Mouse (Mus musculus) layer of hippocampus, postnatal 36 days (tissue): ENCODE measurements at regions not wholly inside any gene's neighbourhood (a gene's known extent, or its start where the extent isn't known, plus 50 kb on each side); places are given as distances from the start of the nearest gene placed in this dataset.

ENCODE experiments used
- DNase-seq, 2 experiments: peaks; one replicate each; pipeline ENCODE4 v3.0.0; 2022

DNA sequence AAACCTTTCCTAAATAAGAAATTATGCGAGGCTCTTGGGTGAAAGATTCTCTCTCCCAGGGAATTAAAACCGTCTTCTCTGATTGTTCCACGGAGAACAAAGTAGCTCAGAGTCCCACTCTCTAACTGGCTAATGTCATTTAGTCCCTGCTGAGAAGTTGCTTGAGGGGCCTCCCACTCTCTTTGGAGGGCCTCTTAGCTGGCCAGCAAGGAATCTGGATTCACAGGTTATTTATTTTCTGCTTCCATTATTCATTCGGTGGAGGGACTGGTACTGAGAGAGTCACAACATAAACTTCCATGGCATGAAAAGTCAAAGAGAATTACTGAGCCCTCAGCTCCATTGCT, 210.8 kb downstream of the Mex3b start:
- no peak for DNase-seq

DNA sequence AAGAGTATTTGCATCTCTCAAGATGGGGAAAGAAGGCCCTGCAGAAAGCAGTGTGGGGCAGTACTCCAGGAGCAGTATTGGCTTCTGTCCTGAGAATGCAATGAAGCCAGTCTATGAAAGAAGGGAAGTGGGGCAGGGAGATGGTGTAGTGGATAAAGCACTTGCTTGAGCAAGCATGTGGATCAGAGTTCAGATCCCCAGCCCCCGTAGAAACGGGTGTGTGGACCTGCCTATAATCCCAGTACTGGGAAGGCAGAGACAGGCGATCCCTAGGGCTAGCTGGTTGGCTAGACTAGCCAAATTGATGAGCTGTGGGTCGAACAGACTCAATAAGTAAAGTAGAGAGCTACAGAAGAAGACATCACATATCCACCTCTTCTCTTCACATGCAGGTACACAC, 211.6 kb downstream of the Mex3b start:
- DNase-seq, result no peak

GRCm38 (mm10) chr7:83079842-83080241, 212.7 kb downstream of the Mex3b start:
- DNase-seq, result no peak

- no peak for DNase-seq
These were observed 217.5 kb downstream of the Mex3b start for GRCm38 (mm10) chr7:83084496-83085082.

GRCm38 (mm10) chr7:83085547-83086158, 218.5 kb downstream of the Mex3b start:
- no peak for DNase-seq

- DNase-seq, result no peak
These were observed 220.3 kb downstream of the Mex3b start for GRCm38 (mm10) chr7:83087408-83087807.

GRCm38 (mm10) chr7:83088125-83088524, 221.0 kb downstream of the Mex3b start:
- no peak for DNase-seq

DNA sequence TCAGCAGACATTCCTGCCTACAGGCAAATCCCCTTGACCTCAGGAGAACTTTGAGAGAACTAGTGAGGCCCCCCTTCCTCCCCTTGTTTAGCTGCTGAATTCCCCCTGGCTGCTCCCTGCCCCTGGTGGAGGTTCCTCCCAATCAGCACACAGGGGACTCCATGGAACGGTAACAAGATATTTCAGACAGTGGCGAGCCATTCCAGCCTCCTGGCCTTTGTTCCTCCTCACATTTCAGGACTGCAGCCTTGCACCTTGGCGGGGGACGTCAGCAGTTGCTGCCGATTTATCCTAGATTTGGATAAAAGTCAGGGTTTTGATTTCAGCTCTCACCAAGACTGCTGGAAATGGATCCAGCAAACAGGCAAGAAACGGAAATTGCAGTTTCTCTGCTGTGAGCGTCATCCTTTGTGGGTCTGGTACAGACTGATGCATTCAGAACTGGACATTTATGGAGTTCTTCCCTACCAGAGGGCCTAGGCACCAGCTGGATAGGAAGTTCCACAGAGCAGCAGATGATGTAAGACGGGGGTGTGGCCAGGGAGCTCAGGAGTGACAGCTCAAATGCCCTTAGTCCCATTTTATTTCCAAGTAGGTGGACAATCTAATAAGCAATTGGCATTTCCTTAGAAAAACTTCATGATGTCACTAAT, 222.3 kb downstream of the Mex3b start:
- no peak for DNase-seq

GRCm38 (mm10) chr7:83093923-83094355, 226.8 kb downstream of the Mex3b start:
- no peak for DNase-seq

- peak; percentile 38 to 59 for DNase-seq
These were observed 227.8 kb downstream of the Mex3b start for GRCm38 (mm10) chr7:83094899-83095298.

DNA sequence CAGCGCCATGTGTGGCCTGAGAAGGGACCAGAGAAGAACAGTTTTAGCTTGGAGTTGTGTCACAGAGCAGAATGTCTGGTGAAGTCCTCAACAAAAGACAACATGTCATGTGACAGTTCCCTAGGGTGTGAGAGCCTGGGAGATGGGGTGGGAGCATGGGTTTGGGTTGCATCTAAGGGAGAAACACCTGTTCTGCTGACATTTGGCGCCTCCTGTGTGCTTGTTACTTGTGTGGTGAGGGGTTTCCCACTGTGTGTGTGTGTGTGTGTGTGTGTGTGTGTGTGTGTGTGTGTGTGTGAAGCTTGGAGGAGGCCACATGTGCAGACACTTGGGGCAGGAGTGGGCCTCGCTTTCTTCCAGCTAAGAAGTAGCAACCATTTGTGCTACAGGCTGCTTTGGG, 228.5 kb downstream of the Mex3b start:
- no peak for DNase-seq

GRCm38 (mm10) chr7:83104426-83104825, 237.3 kb downstream of the Mex3b start:
- no peak for DNase-seq

DNA sequence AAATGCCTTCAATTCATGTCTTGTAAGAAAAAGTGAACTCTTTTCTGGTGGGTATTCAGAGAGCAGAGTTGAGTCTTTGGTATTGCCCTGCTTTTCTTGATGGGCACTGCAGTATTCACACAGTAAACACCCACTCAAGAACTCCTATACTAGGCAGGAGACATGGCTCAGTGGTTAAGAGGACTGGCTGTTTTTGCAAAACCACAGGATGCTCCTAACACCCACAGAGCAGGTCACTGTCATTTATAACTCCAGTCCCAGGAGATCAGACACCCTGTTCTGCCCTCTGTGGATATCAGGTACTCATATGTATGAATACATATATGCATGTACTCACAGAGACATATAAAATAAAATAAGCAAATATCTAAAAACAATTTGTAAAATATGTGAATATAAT, 238.5 kb downstream of the Mex3b start:
- no peak for DNase-seq

DNA sequence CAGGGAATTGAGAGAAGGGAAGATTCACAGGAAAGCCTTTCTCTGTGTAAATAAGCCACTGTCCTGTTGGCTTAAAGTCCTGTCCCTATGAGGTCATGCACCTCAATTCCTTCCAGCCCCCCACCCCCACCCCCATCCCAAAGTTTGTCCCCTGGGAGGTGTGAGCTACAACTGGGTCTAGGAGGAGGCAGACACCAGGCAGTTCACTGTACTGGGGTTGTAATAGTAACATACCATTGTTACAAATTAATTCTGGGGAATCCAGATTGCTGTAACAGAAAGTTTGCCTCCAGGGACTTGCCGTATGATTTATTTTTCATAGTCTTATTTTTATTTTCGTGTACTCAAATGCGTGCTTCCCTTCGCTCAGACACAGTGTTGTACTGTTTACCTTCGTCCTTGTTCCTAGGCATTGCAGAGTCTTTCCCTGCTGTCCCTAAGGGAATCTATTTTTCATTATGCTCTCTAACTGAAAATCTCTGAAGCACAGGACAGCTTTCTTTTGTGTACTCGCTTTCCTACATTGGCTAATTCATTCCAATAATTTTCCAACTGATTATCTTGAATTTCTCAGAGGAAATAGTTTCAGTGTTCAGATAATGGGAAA, 244.2 kb downstream of the Mex3b start:
- DNase-seq, result no peak

GRCm38 (mm10) chr7:83116487-83116886, 249.4 kb downstream of the Mex3b start:
- no peak for DNase-seq

DNA sequence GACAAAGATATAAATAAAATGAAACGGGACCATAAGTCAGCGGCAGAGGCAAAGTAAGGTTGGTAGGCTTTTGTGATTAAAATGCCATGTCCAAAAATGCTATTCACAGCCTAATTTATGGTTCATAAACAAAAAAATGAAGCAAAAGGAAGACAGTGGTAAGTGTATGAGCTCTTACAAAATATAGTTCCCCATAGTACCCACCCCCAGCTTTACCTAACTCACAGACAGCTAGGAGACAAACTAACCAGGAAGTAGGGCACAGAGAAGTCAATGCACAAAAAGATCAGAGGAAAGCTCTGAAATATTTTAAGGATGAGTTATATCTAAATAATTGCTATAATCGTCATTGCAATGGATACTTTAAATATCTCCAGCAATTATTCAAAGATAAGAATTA, 249.9 kb downstream of the Mex3b start:
- no peak for DNase-seq

GRCm38 (mm10) chr7:83126196-83126595, 259.1 kb downstream of the Mex3b start:
- DNase-seq, result no peak

DNA sequence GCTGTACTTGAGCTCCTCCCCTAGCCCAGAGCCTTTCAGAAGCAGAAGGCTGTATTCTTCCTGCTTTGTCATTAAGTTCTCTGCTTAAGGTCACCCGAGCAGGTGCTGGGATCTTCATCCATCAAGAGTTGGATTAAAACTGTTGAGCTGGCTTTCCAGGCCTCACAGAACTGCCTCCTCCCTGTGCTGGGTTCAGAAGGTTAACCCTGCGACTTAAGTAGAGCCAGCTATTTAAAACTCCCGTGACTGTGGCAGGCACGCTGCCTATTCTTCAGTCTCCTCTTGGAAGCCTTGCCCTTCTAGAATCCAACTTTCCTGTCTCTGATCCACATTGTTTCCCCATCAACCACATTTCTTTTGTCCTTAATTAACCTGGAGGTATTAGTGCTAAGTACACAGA, 273.1 kb downstream of the Mex3b start:
- DNase-seq, result no peak

GRCm38 (mm10) chr7:83140658-83141057, 273.5 kb downstream of the Mex3b start:
- DNase-seq, result no peak

DNA sequence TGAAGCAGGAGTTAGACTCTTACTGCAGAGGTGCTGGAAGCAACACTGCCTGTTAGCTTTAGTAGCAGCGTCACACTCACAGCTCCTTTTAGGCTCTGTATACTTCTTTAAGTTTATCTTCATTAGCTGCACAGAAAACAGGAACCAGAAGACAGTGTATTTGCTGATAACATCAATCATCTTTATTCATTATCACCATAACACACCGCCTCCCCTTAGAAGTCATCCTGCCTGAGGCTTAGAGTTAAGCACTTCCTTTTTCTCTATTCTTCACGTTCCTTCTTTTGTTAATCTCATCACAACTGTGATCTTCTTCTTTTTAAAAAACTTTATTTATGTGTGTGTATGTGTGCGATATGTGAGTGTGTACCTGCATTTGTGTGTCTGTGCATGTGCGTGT, 276.9 kb downstream of the Mex3b start:
- no peak for DNase-seq

DNA sequence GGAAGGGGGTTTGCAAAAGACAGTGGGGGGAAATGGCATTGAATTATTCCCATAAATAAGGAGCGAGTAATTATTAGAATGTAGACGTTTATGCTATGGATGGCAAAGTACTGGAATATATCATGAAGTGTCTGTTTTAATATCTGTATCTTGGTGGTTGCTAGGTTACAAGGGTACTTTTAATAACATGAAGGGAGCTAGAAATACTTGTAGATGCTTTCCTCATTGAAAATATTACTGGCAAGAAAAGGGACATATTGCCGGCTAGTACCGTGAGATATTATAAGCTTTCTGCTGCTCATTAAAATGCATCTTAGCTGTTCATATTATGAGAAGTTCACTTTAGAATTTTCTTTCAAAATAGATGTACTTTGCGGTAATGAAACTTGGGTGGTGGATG, 278.4 kb downstream of the Mex3b start:
- no peak for DNase-seq

DNA sequence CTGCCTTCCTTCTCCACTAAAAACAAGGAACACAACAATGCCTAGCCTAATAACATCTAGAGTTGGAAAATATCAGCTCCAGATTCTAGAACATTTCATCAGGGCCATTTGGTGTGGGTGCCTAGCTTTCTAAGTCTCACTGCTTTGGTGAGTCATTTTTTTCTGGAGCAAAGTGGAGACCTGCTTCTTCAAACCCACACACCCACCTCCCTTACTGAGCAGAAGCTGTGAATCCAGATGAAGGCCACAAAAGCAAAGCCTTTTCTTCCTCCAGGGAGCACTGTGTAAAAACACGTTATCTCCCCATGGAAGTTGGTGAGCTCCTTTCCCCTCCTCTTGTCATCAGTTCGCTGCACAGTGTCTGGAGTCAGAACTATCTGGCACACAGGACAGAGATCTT, 294.1 kb downstream of the Mex3b start:
- DNase-seq, result no peak

- no peak for DNase-seq
These were observed 295.7 kb downstream of the Mex3b start for GRCm38 (mm10) chr7:83162868-83163267.

- no peak for DNase-seq
These were observed 312.3 kb downstream of the Mex3b start for GRCm38 (mm10) chr7:83179403-83179802.
